Mouse (Mus musculus): ENCODE results near the gene Trf. TPM values are rescaled to one million over a fixed set of nuclear protein-coding genes. Genes with fewer than 3 reads are reported as not detected.

Trf gene
- polyA plus RNA-seq, 2 experiments from 2014 or later, result 1.3 to 1.9 TPM

Other genes with a start within 250 kb of the Trf start
- under 1 TPM in 1 of 2 experiments, not detected in 1; 0.27 TPM for gene Slco2a1, start 241.7 kb downstream of the Trf start, polyA plus RNA-seq (2017; shearing (Covaris generic))
- 1 to 10 TPM in 1 of 2 experiments, under 1 TPM in 1; 0.09 to 4.9 TPM for gene Rab6b, start 118.7 kb downstream of the Trf start, polyA plus RNA-seq (2017; shearing (Covaris generic))
- 10 to 100 TPM; 22.9 to 28.7 TPM for gene Srprb, start 28.3 kb downstream of the Trf start, polyA plus RNA-seq (2017; shearing (Covaris generic))
- gene Gm20425, start 137 bp downstream of the Trf start, polyA plus RNA-seq (2017; shearing (Covaris generic)), result 1 to 10 TPM; 1.1 to 1.2 TPM
- gene 1300017J02Rik, start 74.6 kb upstream of the Trf start, polyA plus RNA-seq (2017; shearing (Covaris generic)), result under 1 TPM in 1 of 2 experiments, not detected in 1; 0.93 TPM
- gene Topbp1, start 74.8 kb upstream of the Trf start, polyA plus RNA-seq (2017; shearing (Covaris generic)), result 10 to 100 TPM; 26.2 to 30.4 TPM
- 100 to 1,000 TPM in 1 of 2 experiments, 10 to 100 TPM in 1; 72.7 to 110 TPM for gene Cdv3, start 135.4 kb upstream of the Trf start, polyA plus RNA-seq (2017; shearing (Covaris generic))
- 1 to 10 TPM in 1 of 2 experiments, under 1 TPM in 1; 0.97 to 2.4 TPM for gene Bfsp2, start 250.0 kb upstream of the Trf start, polyA plus RNA-seq (2017; shearing (Covaris generic))

Data from activated CD4-positive, CD25-positive, alpha-beta regulatory T cell, adult 4 months (primary cell).